Mouse (Mus musculus) heart, embryonic 14.5 days (tissue): Measurements from ENCODE around the gene Cpa2. TPM values are rescaled to one million over a fixed set of nuclear protein-coding genes. Genes with fewer than 3 reads are reported as not detected.

Experiments used
- ATAC-seq: fragments of 200-750 bp; cut with Nextera tagmentation; 2 replicates; pipeline ENCODE4 v1.8.0; 2017; ENCODE audit warnings: low read depth, moderate TSS enrichment; ENCODE audit not compliant: insufficient number of reproducible peaks, insufficient read depth, low FRiP score
- H3K27ac ChIP-seq, 2 experiments: fragments of 200-500 bp in 1 of 2; fragments of 300-500 bp in 1 of 2; sonication (generic) in 1 of 2; replicated peaks in 1 of 2; 2 replicates each; pipeline ENCODE4 v1.5.1; 2012 to 2014; ENCODE audit warnings: low read depth in 2 of 2, low read length in 2 of 2, control low read depth in 1 of 2, mild to moderate bottlenecking in 1 of 2, mixed read lengths in 1 of 2; ENCODE audit not compliant: control insufficient read depth in 1 of 2, insufficient read depth in 1 of 2
- H3K27me3 ChIP-seq: fragments of 300-500 bp; sonication (generic); 2 replicates; pipeline ENCODE4 v1.6.1; 2014; ENCODE audit warnings: mild to moderate bottlenecking, low read length, control low read depth; ENCODE audit not compliant: control insufficient read depth, insufficient read depth
- H3K36me3 ChIP-seq: fragments of 300-500 bp; sonication (generic); 2 replicates; pipeline ENCODE4 v1.6.1; 2014; ENCODE audit warnings: mild to moderate bottlenecking, control low read depth, low read length, mixed read lengths; ENCODE audit not compliant: control insufficient read depth, insufficient read depth
- H3K4me1 ChIP-seq, 2 experiments: fragments of 200-500 bp in 1 of 2; fragments of 300-500 bp in 1 of 2; sonication (generic) in 1 of 2; 2 replicates each; pipeline ENCODE4 v1.6.1; 2012 to 2014; ENCODE audit warnings: low read length in 2 of 2, control low read depth in 1 of 2, mixed read lengths in 1 of 2; ENCODE audit not compliant: control insufficient read depth in 2 of 2, insufficient read depth in 2 of 2
- H3K4me2 ChIP-seq: fragments of 300-500 bp; sonication (generic); 2 replicates; pipeline ENCODE4 v1.6.1; 2014; ENCODE audit warnings: mild to moderate bottlenecking, low read length
- H3K4me3 ChIP-seq, 2 experiments: fragments of 200-500 bp in 1 of 2; fragments of 300-500 bp in 1 of 2; sonication (generic) in 1 of 2; 2 replicates each; pipeline ENCODE4 v1.5.1; 2012 to 2014; ENCODE audit warnings: low read length in 2 of 2, mild to moderate bottlenecking in 2 of 2, control low read depth in 1 of 2, low read depth in 1 of 2, moderate library complexity in 1 of 2; ENCODE audit not compliant: control insufficient read depth in 1 of 2, insufficient read depth in 1 of 2
- H3K9ac ChIP-seq: fragments of 300-500 bp; sonication (generic); 2 replicates; pipeline ENCODE4 v1.6.1; 2014; ENCODE audit warnings: mild to moderate bottlenecking, low read length
- H3K9me3 ChIP-seq: fragments of 300-500 bp; sonication (generic); 2 replicates; pipeline ENCODE4 v1.6.1; 2016; ENCODE audit warnings: low read length, control low read depth; ENCODE audit not compliant: control insufficient read depth
- WGBS: fragments of 180-500 bp; shearing (Covaris S2); extraction: QIAGEN DNeasy Blood & Tissue Kit; methylation state at CpG from one replicate; pipeline ENCODE4 v1.1.7; 2014; 5-methylcytosine and 5-hydroxymethylcytosine counted together
- polyA plus RNA-seq: library from polyadenylated mRNA; unstranded; fragments of >200 nt; fragmentation: Nextera tagmentation; extraction: Ambion mirVana; gene quantifications from 2 replicates; pipeline ENCODE4 v1.2.1, GENCODE M21; 2014

The Cpa2 gene
- polyA plus RNA-seq, result 2.2 and 4.8 TPM in 2 replicates

DNA sequence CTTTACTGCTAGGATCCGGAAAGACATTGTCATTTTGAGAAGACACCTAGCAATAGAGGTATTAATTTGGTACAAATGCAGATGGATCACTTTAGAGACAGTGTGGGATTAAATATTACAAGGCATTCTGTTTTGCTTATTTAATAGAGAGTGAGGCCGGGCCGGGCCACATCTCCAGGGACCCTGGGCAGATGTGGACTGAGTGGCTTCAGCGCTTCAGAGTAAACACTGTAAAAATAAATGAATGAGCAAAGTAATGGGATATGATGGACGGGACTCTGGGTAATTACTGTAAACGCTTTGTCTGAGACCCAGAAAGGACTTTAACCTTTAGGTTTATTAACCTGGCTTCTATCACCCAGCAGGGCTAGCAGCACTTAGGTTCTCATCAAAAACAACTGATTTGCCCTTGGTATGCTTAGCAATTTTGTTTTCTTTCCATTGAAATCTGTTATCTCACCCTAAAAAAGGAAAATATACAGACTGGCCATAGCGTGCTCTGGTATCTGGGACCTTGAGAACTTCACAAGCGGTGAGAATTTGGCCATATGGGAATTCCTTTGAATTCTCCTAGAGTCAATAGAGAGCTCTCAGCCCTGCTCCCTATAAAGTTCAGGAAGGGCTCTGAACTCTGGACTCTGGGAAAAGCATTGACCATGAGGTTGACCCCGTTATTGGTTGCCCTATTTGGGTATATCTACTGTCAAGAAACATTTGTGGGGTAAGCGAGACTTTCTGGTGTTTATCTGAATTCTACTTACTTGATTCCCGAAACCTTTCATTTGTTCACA, at the start of gene Cpa2:
TSS of gene Cpa2 (plus strand) at position 574 of the 791 bp plus-strand sequence.
- H3K27ac ChIP-seq, result peak within 1 kb of the TSS; percentile 15 to 67
- no peaks in the 10 kb centered on the region for H3K27me3 ChIP-seq
- no peak within 1 kb of the TSS for H3K4me2 ChIP-seq
- no peak for ATAC-seq
- no peaks in the 10 kb centered on the region for H3K36me3 ChIP-seq
- no peaks in the 10 kb centered on the region for H3K9me3 ChIP-seq
- H3K4me3 ChIP-seq, result no peak within 1 kb of the TSS
- 69% methylated on average over 11 of the region's 11 CpGs for WGBS
- H3K9ac ChIP-seq, result 0 out of 2 replicates have a peak within 1 kb of the TSS, but pooled peaks have one; percentile 21
- H3K4me1 ChIP-seq, result peaks cover 20 to 47% of the 10 kb centered on the region in 2 experiments

DNA sequence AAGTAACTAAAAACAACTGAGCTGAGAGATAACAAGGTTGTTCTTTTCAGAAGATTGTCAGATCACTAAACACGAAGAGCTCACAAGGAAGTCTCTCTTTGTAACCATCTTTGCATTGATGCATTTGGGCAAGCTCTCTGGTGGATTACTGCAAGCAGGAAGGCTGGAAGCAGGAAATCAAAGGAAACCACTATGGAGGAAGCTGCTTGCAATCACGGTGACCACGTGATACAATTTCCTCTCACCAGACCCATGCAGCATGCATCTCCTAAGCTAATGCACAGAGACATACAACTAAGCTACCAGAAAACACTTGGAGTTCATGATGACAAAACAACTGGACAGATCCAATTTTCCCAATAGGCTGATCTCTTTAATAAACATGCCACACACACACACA, 42.3 kb upstream of the Cpa2 start:
- no peak overlapping the region for H3K4me2 ChIP-seq
- H3K27ac ChIP-seq, result no peak overlapping the region
- ATAC-seq, result no peak
- 66% methylated on average over 3 of the region's 3 CpGs for WGBS
- no peak overlapping the region for H3K9ac ChIP-seq
- H3K36me3 ChIP-seq, result peaks cover 85% of the 10 kb centered on the region
- H3K27me3 ChIP-seq, result no peaks in the 10 kb centered on the region
- H3K4me3 ChIP-seq, result no peak overlapping the region
- peaks cover 4 to 7% of the 10 kb centered on the region in 2 experiments; a peak in 3 of 4 replicates for H3K4me1 ChIP-seq
- H3K9me3 ChIP-seq, result no peaks in the 10 kb centered on the region

DNA sequence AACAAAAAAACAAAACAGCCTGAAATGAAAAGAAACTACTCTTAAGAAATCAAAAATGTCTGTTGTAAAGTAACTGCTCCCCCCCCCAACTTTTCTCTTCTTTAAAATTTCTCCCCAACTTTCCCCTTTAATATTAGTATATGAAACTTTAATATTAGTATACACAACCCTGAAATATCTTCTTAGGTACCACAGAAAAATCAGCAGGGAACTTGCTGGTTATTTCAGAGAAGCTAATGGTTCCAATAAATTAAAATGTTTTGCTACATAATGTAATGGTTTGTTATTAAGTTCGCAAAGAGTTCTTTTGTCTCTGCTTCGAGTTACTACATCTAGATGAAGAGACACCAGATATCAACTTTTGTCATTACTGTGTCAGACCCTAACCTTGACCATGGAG, 32.6 kb upstream of the Cpa2 start:
- Histone ChIP-seq H3K27me3 (no peaks in the 10 kb centered on the region), H3K36me3 (peaks cover 31% of the 10 kb centered on the region), H3K9me3 (no peaks in the 10 kb centered on the region), H3K9ac (peak overlapping the region; percentile 77), H3K4me3 (peak overlapping the region; percentile 51 to 84), H3K4me2 (peak overlapping the region; percentile 63), H3K4me1 (peaks cover 4 to 9% of the 10 kb centered on the region in 2 experiments), H3K27ac (peak overlapping the region; percentile 95 to 100)
- ATAC-seq, result no peak
- WGBS, result 8% methylated on average over 2 of the region's 2 CpGs

DNA sequence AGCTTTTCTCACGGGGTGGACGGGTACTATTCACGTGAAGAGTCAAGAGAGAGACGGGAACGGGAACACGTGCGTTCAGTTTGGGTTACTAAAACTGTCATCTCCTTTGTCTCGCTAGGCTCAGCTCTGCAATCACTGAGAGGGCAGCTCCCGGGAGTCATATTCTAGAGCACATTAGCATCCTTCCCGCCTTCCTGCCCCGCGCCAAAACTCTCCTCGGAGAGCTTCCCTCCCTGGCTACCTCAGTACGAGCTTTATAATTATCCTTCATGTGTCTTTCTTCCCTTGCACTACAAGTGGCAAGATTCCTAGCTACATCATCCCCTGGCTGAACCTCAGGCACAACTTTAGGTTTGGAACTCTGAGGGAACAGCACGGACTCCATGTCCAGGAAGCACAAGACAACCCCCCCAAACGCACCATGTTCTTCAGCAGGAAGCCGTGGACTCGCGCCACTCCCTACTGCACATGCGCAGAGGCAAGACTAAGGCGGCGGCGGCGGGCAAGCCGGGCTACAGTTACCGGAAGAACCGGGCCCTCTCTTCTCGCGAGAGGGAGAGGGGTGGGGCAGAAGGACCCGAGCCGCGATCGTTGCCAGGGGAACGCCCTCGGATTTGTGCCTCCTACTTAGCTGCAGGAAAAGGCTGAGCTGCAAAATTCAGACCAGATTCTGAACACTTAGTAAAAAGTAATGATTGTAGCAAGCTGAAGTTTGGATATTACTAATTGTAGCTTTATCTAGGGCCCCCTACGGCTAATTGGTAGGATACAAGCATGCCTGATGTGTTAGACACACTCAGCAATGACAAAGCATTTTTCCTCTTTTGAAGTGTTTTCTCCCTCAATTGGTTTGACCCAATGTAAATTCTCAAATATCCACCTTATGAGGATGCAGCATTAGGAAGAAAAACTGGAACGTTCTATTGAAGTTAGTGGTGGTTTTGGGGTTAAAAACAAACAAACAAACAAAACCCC, 31.8 kb upstream of the Cpa2 start, which contains the start of the genes Tmem209 and Ssmem1:
TSS of gene Tmem209 (minus strand) at position 519 of the 975 bp plus-strand sequence.
TSS of gene Ssmem1 (plus strand) at position 585 of the 975 bp plus-strand sequence.
- peak within 1 kb of the TSS; percentile 51 to 84 for H3K4me3 ChIP-seq
- peak within 1 kb of the TSS; percentile 63 for H3K4me2 ChIP-seq
- peak within 1 kb of the TSS; percentile 95 to 100 for H3K27ac ChIP-seq
- H3K36me3 ChIP-seq, result peaks cover 25% of the 10 kb centered on the region
- no peaks in the 10 kb centered on the region for H3K27me3 ChIP-seq
- peaks cover 4 to 16% of the 10 kb centered on the region in 2 experiments for H3K4me1 ChIP-seq
- WGBS, result under 1% methylated on average over 37 of the region's 37 CpGs
- no peaks in the 10 kb centered on the region for H3K9me3 ChIP-seq
- ATAC-seq, result peak; percentile 98
- peak within 1 kb of the TSS; percentile 77 for H3K9ac ChIP-seq

DNA sequence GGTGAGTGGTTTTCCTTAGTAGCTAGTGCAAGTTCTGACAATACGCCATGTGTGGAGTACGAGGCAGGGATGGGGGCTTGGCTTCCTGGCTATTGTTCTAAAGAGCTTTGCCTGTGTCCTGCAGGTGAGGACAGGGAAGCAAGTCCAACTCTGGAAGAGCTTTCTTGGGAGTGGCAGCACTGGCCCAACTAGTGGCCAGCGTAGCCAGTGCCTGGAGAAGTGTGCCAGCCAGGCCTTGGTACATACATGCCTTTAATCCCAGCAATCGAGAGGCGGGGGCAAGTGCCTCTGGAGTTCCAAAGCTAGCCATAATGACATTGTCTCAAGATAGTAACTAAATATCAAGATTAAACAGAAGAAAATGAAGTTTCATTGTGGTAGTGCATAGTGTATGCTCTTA, 31.1 kb upstream of the Cpa2 start:
- Histone ChIP-seq H3K4me3 (no peak overlapping the region), H3K4me2 (peak overlapping the region; percentile 63), H3K36me3 (peaks cover 19% of the 10 kb centered on the region), H3K9me3 (no peaks in the 10 kb centered on the region), H3K9ac (0 out of 2 replicates have a peak overlapping the region, but pooled peaks have one; percentile 64), H3K4me1 (peaks cover 4 to 18% of the 10 kb centered on the region in 2 experiments), H3K27me3 (no peaks in the 10 kb centered on the region), H3K27ac (peak overlapping the region; percentile 77 to 95; a peak in 3 of 4 replicates)
- WGBS, result 75% methylated on average over 5 of the region's 5 CpGs
- ATAC-seq, result no peak

DNA sequence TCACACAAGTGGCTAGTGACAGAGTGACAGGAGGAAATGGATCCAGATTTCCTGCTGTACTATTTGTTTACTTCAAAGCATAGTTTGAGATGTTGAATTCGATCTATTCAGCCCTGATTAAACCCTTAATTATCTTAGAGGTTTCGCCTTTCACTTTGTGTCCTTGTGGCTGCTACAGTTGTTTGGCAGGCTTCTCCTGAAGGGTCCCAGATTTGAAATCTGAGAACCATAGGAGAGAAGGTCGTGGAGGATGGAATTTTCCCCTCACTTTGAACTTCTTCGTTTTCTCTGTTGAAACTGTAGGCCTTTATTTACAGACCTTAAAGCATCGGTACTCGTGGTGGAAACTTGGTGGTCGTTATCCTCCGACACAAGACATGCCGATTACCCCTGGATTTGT, 27.1 kb upstream of the Cpa2 start:
- Histone ChIP-seq H3K36me3 (no peaks in the 10 kb centered on the region), H3K4me2 (no peak overlapping the region), H3K4me3 (no peak overlapping the region), H3K27me3 (no peaks in the 10 kb centered on the region), H3K9ac (peak overlapping the region; percentile 21; the same call in 1 of the 2 replicates), H3K9me3 (no peaks in the 10 kb centered on the region), H3K4me1 (peaks cover 4 to 15% of the 10 kb centered on the region in 2 experiments), H3K27ac (no peak overlapping the region)
- 17% methylated on average over 9 of the region's 9 CpGs for WGBS
- no peak for ATAC-seq

DNA sequence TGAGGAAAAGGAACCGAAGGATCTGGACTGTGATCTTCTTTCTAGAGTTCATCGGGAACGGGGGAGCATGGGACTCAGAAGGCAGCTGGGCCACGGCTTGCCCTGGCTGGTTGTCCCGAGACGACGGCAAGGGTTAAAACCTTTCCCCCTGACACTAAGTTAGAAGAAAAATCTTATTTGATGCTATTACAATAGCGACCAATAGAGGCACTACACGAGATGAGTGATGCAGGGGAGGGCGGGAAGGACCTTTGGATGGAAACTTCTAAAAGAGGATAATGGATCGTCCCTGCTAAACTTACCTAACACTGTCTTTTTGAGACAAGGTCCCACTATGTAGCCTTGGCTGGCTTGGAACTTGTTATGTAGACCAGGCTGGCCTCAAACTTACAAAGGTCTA, 21.0 kb upstream of the Cpa2 start:
- Histone ChIP-seq H3K4me3 (no peak overlapping the region), H3K4me2 (no peak overlapping the region), H3K9me3 (no peaks in the 10 kb centered on the region), H3K36me3 (no peaks in the 10 kb centered on the region), H3K27ac (no peak overlapping the region), H3K9ac (no peak overlapping the region), H3K4me1 (peaks cover 0 to 7% of the 10 kb centered on the region in 2 experiments; a peak in 3 of 4 replicates), H3K27me3 (no peaks in the 10 kb centered on the region)
- ATAC-seq, result no peak
- WGBS, result 60% methylated on average over 11 of the region's 11 CpGs
